Mouse (Mus musculus): ENCODE measurements around the gene Hif1an.

DNA sequence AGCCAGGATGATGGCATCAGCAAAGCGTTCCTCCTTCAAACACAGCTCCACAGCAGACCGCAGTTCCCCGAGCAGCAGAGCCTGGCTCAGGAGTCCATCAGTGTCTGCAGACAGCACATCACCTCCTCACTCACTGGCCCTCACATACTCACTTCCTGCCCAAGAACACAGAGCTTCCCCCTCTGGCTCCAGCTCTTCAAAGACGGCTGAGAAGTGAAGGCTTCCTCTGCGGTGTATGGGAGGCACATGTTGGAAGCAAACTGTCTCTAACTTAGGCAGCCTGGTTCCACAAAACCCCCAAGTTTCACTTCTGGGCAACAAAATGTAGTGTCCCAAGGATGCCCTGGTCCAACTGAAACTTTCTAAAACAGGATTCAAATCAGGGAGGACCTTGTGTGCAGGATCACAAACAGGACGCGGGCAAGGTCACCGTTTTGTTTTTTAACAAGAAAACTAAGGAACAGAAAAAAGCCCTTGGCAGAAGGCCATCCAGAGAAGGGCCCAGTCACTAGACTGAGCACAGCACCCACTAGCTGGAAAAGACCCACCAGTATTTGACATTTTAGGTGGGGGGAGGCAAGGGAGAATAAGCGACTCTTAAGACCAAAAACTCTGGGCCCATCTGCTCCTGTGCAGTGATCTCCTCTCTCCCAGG is 37.0 kb upstream of the Hif1an start:
- TF ChIP-seq TCF12 (IDR thresholded peaks at IDR 0.05; ENCODE audit: insufficient read depth, poor library complexity, severe bottlenecking) (no peak), TCF3 (IDR thresholded peaks at IDR 0.05; ENCODE audit: insufficient read length, low read depth) (no peak), POLR2A (IDR thresholded peaks at IDR 0.05; ENCODE audit: insufficient read length, low read depth) (no peak), USF1 (IDR thresholded peaks at IDR 0.05; ENCODE audit: low read depth) (no peak), MAX (IDR thresholded peaks at IDR 0.05; ENCODE audit: low read depth) (no peak), MYOG (IDR thresholded peaks at IDR 0.05; ENCODE audit: control insufficient read depth in 1 of 3, insufficient read depth in 1 of 3, insufficient read length in 2 of 3, low read depth in 2 of 3) (no peak), CEBPB (IDR thresholded peaks at IDR 0.05; ENCODE audit: insufficient read depth, poor library complexity, severe bottlenecking) (no peak), SRF (IDR thresholded peaks at IDR 0.05; ENCODE audit: control insufficient read depth, insufficient read length, low read depth) (no peak), POLR2AphosphoS2 (IDR thresholded peaks at IDR 0.05; ENCODE audit: insufficient read length, low read depth) (no peak)

Data from myocyte (in vitro differentiated cells).